Mouse (Mus musculus) hindbrain, embryonic 13.5 days (tissue): ENCODE measurements at regions not wholly inside any gene's neighbourhood (a gene's known extent, or its start where the extent isn't known, plus 50 kb on each side); places are given as distances from the start of the nearest gene placed in this dataset.
A peak's percentile ranks its signal among the peaks of the same experiment; 100 is the strongest.

Source experiments
- ATAC-seq: fragments of 200-750 bp; cut with Nextera tagmentation; 2 replicates; pipeline ENCODE4 v1.8.0; 2017; ENCODE audit warnings: moderate TSS enrichment; ENCODE audit not compliant: low FRiP score
- H3K27ac ChIP-seq: fragments of 300-500 bp; sonication (generic); 2 replicates; pipeline ENCODE4 v1.5.1; 2015; ENCODE audit warnings: inconsistent platforms, mild to moderate bottlenecking, moderate library complexity
- H3K27me3 ChIP-seq: fragments of 300-500 bp; sonication (generic); 2 replicates; pipeline ENCODE4 v1.6.1; 2015; ENCODE audit warnings: mild to moderate bottlenecking, inconsistent platforms
- H3K36me3 ChIP-seq: fragments of 300-500 bp; sonication (generic); 2 replicates; pipeline ENCODE4 v1.6.1; 2015; ENCODE audit warnings: mild to moderate bottlenecking, inconsistent platforms
- H3K4me1 ChIP-seq: fragments of 300-500 bp; sonication (generic); replicated peaks from 2 replicates; pipeline ENCODE4 v1.6.1; 2015; ENCODE audit warnings: inconsistent platforms
- H3K4me2 ChIP-seq: fragments of 300-500 bp; sonication (generic); 2 replicates; pipeline ENCODE4 v1.6.1; 2015; ENCODE audit warnings: inconsistent platforms, mild to moderate bottlenecking, moderate library complexity
- H3K4me3 ChIP-seq: fragments of 300-500 bp; sonication (generic); 2 replicates; pipeline ENCODE4 v1.5.1; 2015; ENCODE audit warnings: mild to moderate bottlenecking, inconsistent platforms
- H3K9ac ChIP-seq: fragments of 300-500 bp; sonication (generic); 2 replicates; pipeline ENCODE4 v1.6.1; 2015; ENCODE audit warnings: mild to moderate bottlenecking, inconsistent platforms
- H3K9me3 ChIP-seq: fragments of 300-500 bp; sonication (generic); 2 replicates; pipeline ENCODE4 v1.6.1; 2016; ENCODE audit warnings: inconsistent platforms
- WGBS: fragments of 180-500 bp; shearing (Covaris S2); methylation state at CpG from one replicate; pipeline ENCODE4 v1.1.7; 2015; 5-methylcytosine and 5-hydroxymethylcytosine counted together

DNA sequence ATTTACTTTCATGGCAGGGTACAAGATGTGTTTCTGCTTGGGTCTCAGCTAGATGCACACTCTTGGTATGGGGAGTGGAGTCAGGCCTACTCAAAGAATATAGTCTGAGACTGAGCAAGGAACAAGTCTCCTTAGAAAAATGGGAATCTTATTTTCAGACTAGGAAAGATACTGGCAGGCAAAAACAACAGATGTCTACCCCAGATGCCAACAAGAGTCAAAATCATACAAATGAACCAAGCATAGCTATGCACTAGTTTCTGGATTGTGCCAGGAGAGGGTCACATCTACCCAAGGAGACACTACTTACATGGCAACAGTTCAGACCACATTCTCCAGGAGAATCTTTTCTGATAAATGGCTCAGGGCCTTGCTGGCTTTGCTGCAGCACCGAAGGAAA is 300.9 kb upstream of the Camk1g start:
- H3K4me1 ChIP-seq = peaks cover 26% of the 10 kb centered on the region
- no peaks in the 10 kb centered on the region for H3K36me3 ChIP-seq
- 0 out of 2 replicates have a peak, but pooled peaks cover 1% of the 10 kb centered on the region for H3K27me3 ChIP-seq
- peak overlapping the region; percentile 35 for H3K27ac ChIP-seq
- H3K4me2 ChIP-seq = no peak overlapping the region
- H3K4me3 ChIP-seq = no peak overlapping the region
- peaks cover 6% of the 10 kb centered on the region for H3K9me3 ChIP-seq
- no peak overlapping the region for H3K9ac ChIP-seq
- no peak for ATAC-seq
- 82% methylated on average over 1 of the region's 1 CpGs for WGBS

- H3K36me3 ChIP-seq = no peaks in the 10 kb centered on the region
- no peak for ATAC-seq
- no peak overlapping the region for H3K4me2 ChIP-seq
Observed at GRCm38 (mm10) chr1:193670008-193670407, 299.9 kb upstream of the Camk1g start.

GRCm38 (mm10) chr1:193668841-193669240 is 298.7 kb upstream of the Camk1g start:
- Histone ChIP-seq H3K27me3 (0 out of 2 replicates have a peak, but pooled peaks cover 3% of the 10 kb centered on the region), H3K4me2 (no peak overlapping the region)
- ATAC-seq = no peak

More at GRCm38 (mm10) chr1:193670008-193670407, 299.9 kb upstream of the Camk1g start:
- 0 out of 2 replicates have a peak, but pooled peaks cover 3% of the 10 kb centered on the region for H3K27me3 ChIP-seq
- peaks cover 6% of the 10 kb centered on the region for H3K9me3 ChIP-seq
- peaks cover 36% of the 10 kb centered on the region for H3K4me1 ChIP-seq
- no peak overlapping the region for H3K4me3 ChIP-seq
- H3K9ac ChIP-seq = no peak overlapping the region
- H3K27ac ChIP-seq = no peak overlapping the region

GRCm38 (mm10) chr1:193665854-193666253 is 295.8 kb upstream of the Camk1g start:
- H3K9me3 ChIP-seq = peaks cover 6% of the 10 kb centered on the region
- H3K4me1 ChIP-seq = peaks cover 24% of the 10 kb centered on the region
- no peak overlapping the region for H3K4me2 ChIP-seq
- ATAC-seq = peak; percentile 55
- H3K27ac ChIP-seq = 0 out of 2 replicates have a peak overlapping the region, but pooled peaks have one; percentile 52
- no peak overlapping the region for H3K4me3 ChIP-seq
- no peaks in the 10 kb centered on the region for H3K36me3 ChIP-seq
- whole genome bisulfite sequencing = 21% methylated on average over 5 of the region's 5 CpGs
- H3K27me3 ChIP-seq = 0 out of 2 replicates have a peak, but pooled peaks cover 3% of the 10 kb centered on the region
- H3K9ac ChIP-seq = no peak overlapping the region

More at GRCm38 (mm10) chr1:193668841-193669240, 298.7 kb upstream of the Camk1g start:
- peaks cover 37% of the 10 kb centered on the region for H3K4me1 ChIP-seq
- no peak overlapping the region for H3K9ac ChIP-seq
- no peak overlapping the region for H3K4me3 ChIP-seq
- no peaks in the 10 kb centered on the region for H3K36me3 ChIP-seq
- no peak overlapping the region for H3K27ac ChIP-seq
- peaks cover 6% of the 10 kb centered on the region for H3K9me3 ChIP-seq

DNA sequence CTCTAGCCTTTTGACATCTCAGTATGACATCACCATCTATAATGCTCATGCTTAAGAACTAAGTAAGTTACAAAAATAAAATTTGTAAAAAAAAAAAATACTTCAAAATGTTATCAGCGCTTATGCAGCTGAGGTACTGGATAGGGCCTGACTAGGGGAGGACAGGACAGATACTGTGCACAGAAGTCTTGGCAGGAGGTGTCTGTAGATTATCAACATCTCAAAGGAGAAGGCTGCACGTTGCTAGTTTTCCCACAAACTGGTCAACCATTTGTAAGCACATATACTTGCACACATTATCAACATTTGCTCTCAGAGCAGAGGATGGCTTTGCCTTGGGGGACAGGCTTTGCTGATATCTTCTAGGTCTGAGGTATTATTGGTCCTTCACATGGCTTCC is 294.5 kb upstream of the Camk1g start:
- Histone ChIP-seq H3K27ac (no peak overlapping the region), H3K27me3 (0 out of 2 replicates have a peak, but pooled peaks cover 3% of the 10 kb centered on the region), H3K4me3 (no peak overlapping the region), H3K4me2 (no peak overlapping the region), H3K9ac (no peak overlapping the region), H3K36me3 (no peaks in the 10 kb centered on the region), H3K4me1 (peaks cover 24% of the 10 kb centered on the region), H3K9me3 (peaks cover 5% of the 10 kb centered on the region)
- 84% methylated on average over 2 of the region's 2 CpGs for WGBS
- ATAC-seq = no peak

GRCm38 (mm10) chr1:193663587-193663986 is 293.5 kb upstream of the Camk1g start:
- H3K4me2 ChIP-seq = no peak overlapping the region
- H3K4me3 ChIP-seq = no peak overlapping the region
- no peaks in the 10 kb centered on the region for H3K36me3 ChIP-seq
- 88% methylated on average over 3 of the region's 3 CpGs for WGBS
- H3K9ac ChIP-seq = no peak overlapping the region
- no peak overlapping the region for H3K27ac ChIP-seq
- no peaks in the 10 kb centered on the region for H3K9me3 ChIP-seq
- ATAC-seq = no peak
- peaks cover 24% of the 10 kb centered on the region for H3K4me1 ChIP-seq
- H3K27me3 ChIP-seq = 0 out of 2 replicates have a peak, but pooled peaks cover 3% of the 10 kb centered on the region

DNA sequence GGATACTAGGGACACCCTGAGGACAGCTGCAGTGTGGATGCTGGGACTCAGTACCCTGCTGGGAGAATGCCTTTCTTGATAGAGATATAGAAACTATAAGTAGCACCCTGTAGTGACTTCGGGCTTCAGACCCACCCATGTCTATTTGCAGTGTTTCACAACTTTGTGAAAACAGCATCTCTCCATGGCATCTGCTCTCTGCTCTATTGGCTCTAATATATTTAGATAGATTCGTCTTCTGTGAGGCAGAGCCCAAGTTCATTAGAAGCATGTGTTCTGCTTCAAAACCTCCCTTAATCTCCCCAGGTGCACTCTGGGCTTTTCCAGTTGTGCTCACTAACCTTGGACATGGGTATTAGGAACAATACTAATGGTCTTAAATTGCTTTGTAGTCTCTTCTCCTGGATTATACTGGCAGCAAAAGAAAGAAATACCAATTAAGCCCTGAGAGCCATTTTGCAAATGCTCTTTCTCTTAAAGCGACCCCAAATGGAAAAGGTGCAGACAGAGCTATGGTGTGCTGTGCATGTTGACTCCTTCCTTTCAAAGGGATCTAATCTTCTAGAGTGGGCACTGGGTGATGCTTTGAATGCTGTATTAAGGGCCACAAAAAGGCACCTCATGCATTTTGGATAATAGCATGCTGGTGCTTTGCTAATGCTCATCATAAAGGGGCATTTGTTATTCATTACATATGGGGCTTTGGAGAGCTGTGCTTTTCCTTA is 292.2 kb upstream of the Camk1g start:
- Histone ChIP-seq H3K4me3 (no peak overlapping the region), H3K4me2 (no peak overlapping the region), H3K9me3 (no peaks in the 10 kb centered on the region), H3K9ac (no peak overlapping the region), H3K36me3 (no peaks in the 10 kb centered on the region), H3K27ac (no peak overlapping the region; the same call in 1 of the 2 replicates), H3K27me3 (0 out of 2 replicates have a peak, but pooled peaks cover 3% of the 10 kb centered on the region), H3K4me1 (peaks cover 24% of the 10 kb centered on the region)
- ATAC-seq = no peak
- 61% methylated on average over 3 of the region's 3 CpGs for WGBS

- Histone ChIP-seq H3K9ac (no peak overlapping the region), H3K27me3 (0 out of 2 replicates have a peak, but pooled peaks cover 3% of the 10 kb centered on the region), H3K9me3 (no peaks in the 10 kb centered on the region), H3K36me3 (no peaks in the 10 kb centered on the region), H3K4me1 (peaks cover 24% of the 10 kb centered on the region), H3K4me2 (no peak overlapping the region), H3K27ac (no peak overlapping the region), H3K4me3 (no peak overlapping the region)
- 68% methylated on average over 4 of the region's 4 CpGs for WGBS
- no peak for ATAC-seq
Observed at GRCm38 (mm10) chr1:193661377-193661776, 291.3 kb upstream of the Camk1g start.

DNA sequence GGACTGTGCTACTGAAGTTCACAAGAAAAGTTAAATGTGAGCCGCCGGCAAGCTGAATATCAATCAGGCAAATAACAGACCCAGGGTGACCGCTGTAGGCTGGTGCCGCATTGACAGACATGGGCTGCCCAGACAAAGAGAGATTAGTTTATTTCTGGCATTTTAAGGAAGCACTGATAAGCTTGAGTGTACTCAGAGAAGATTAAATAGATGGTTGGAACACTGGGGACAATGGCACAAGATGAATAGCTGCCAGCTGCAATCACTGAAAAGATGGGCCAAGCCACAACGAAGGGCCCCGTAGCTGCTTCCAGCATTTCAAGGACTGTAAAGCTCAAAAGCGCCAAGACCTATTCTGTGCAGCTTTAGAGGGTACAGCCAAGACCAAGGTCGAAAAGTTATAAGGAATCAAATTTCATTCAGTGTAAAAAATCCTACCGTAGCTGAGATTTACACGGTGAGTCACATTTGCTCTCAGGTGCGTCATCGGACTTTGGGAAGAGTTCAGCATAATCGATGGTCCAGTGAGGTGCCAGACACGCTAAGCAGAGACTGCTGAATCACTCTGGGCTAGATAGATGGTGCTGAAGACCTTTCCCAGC is 285.1 kb upstream of the Camk1g start:
- Histone ChIP-seq H3K27me3 (no peaks in the 10 kb centered on the region), H3K4me1 (no peaks in the 10 kb centered on the region), H3K9me3 (no peaks in the 10 kb centered on the region), H3K9ac (no peak overlapping the region), H3K27ac (no peak overlapping the region), H3K4me2 (no peak overlapping the region), H3K36me3 (no peaks in the 10 kb centered on the region), H3K4me3 (no peak overlapping the region)
- no peak for ATAC-seq
- 69% methylated on average over 14 of the region's 14 CpGs for WGBS

DNA sequence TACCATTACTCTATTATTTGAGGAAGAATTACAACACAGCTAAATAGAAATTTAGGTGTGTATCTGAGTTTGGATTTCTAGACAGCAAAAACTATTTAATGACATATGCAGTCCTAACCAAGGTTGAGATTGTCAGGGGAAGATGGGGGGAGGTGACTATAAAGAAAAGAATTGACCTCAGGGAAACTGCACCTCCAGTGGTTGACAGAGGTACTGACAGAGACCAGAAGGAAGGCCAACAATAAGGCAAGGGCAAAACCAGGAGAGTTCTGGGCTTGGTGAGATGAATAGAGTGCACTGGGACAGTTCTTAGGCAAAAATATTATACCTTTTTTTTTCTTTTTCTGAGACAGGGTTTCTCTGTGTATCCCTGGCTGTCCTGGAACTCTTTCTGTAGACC is 280.2 kb upstream of the Camk1g start:
- ATAC-seq = no peak
- no peaks in the 10 kb centered on the region for H3K9me3 ChIP-seq
- no peak overlapping the region for H3K9ac ChIP-seq
- H3K4me3 ChIP-seq = no peak overlapping the region
- H3K27me3 ChIP-seq = no peaks in the 10 kb centered on the region
- no peak overlapping the region for H3K27ac ChIP-seq
- H3K4me2 ChIP-seq = no peak overlapping the region
- H3K4me1 ChIP-seq = no peaks in the 10 kb centered on the region; the same call in 1 of the 2 replicates
- no peaks in the 10 kb centered on the region for H3K36me3 ChIP-seq

DNA sequence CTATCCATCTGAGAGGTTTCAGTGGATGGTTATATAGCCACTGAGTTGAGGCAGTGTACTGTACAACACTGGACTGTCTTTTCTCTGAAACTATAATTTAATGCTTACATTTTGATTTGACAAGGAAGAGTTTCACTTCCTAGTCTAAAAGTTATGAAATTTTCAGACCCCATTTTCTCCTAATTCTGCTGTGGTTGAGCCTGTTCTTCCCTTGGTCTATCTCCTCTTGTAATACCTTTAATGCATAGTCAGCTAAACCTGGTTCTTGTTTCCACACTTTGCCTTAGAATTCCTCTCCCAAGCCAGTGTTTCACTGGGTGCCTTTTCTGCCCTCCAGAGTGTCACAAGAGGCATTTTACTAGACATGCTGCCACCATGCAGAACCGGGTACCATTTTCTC is 279.3 kb upstream of the Camk1g start:
- no peak for ATAC-seq
- 89% methylated on average over 1 of the region's 1 CpGs for WGBS
- H3K9me3 ChIP-seq = no peaks in the 10 kb centered on the region

GRCm38 (mm10) chr1:193647371-193648270 is 277.5 kb upstream of the Camk1g start:
- Histone ChIP-seq H3K4me2 (no peak overlapping the region), H3K27ac (no peak overlapping the region), H3K9ac (no peak overlapping the region), H3K9me3 (no peaks in the 10 kb centered on the region), H3K36me3 (no peaks in the 10 kb centered on the region), H3K27me3 (no peaks in the 10 kb centered on the region), H3K4me3 (no peak overlapping the region), H3K4me1 (no peaks in the 10 kb centered on the region; the same call in 1 of the 2 replicates)
- ATAC-seq = no peak
- 77% methylated on average over 3 of the region's 3 CpGs for WGBS

More for the DNA sequence above, 279.3 kb upstream of the Camk1g start:
- Histone ChIP-seq H3K9ac (no peak overlapping the region), H3K27me3 (no peaks in the 10 kb centered on the region), H3K4me3 (no peak overlapping the region), H3K4me2 (no peak overlapping the region), H3K4me1 (no peaks in the 10 kb centered on the region; the same call in 1 of the 2 replicates), H3K27ac (no peak overlapping the region), H3K36me3 (no peaks in the 10 kb centered on the region)
